Mouse (Mus musculus) layer of hippocampus, adult 8-10 months (tissue): ENCODE results near the gene 1700030J22Rik. TPM values are rescaled to one million over a fixed set of nuclear protein-coding genes. Genes with fewer than 3 reads are reported as not detected.

Source experiments
- DNase-seq, 2 experiments: peaks; one replicate each; pipeline ENCODE4 v3.0.0; 2022; ENCODE audit warnings: low spot score in 2 of 2
- total RNA-seq, 4 experiments: library from RNA; stranded (reverse); gene quantifications; 2 replicates each; pipeline ENCODE4 v1.2.4; 2022

1700030J22Rik gene
- total RNA-seq = 10 to 100 TPM in 1 of 4 experiments, 1 to 10 TPM in 3; 7.3 to 10.6 (median 8.6) TPM

- peak; percentile 97 for DNase-seq
Observed at GRCm38 (mm10) chr8:116978631-116979256, at the start of gene 1700030J22Rik. Gene 1700030J22Rik, minus strand, starts transcription at chr8:116978959.

- DNase-seq = no peak
Observed at GRCm38 (mm10) chr8:117027601-117028000, 48.8 kb upstream of the 1700030J22Rik start.

GRCm38 (mm10) chr8:117022297-117022993, 43.7 kb upstream of the 1700030J22Rik start:
- DNase-seq = no peak

GRCm38 (mm10) chr8:117019323-117020275, 40.8 kb upstream of the 1700030J22Rik start:
- peak in 1 of 2 experiments; percentile 43 for DNase-seq

DNA sequence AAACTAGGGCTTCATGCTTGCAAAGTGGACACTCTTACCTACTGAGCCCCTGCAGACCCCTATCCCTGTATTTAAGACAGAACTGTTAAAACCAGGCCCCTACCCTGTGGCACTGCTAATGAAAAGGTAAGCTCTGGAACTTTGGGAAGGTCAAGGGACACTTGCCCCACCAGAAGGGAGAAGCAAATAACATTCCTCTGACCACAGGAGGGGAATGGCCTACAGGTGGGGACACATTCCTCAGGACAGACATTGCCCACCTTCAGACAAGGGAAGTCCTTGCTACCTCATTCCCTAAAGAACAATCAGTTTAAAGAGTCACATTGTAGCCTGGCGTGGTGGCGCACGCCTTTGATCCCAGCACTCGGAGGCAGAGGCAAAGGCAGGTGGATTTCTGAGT, 39.1 kb upstream of the 1700030J22Rik start:
- DNase-seq = no peak

DNA sequence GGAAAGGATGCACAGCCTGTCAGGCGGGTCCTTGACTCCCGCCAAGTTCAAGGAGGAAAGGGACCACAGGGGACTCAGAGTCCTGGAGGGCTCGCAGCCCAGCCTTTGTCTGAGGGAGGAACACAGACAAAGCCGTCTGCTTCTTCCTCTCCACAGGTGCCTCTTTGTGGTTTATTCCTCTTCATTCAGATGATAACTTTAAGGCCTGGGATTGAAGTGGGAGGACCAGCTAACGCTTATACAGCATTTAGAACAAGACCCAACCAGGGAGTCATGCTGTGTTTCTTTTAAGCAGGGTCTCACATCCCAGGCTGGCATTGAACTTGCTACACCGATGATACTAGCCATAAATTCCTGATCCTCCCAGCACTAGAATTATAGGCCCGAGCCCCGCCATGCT, 38.2 kb upstream of the 1700030J22Rik start:
- no peak for DNase-seq

- no peak for DNase-seq
Observed at GRCm38 (mm10) chr8:117015670-117016069, 36.9 kb upstream of the 1700030J22Rik start.

DNA sequence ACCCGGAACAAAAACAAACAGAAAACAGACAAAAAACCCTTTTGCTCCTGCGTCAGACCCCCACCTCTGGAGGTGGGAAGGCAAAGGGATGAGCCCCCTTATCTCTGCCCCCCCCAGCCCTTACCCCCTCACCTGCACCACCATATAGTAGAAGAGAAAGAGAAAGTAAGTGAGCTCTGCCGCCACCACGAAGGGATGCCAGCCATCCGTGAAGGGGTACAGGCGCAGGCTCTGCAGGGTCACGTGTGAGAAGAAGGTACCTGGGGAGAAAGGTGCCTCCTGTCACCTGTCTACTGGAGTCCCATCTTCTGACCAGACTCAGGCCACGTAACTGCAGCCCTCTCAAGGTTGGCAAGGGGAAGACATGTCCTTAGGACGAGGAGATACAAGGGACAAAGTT, 32.6 kb upstream of the 1700030J22Rik start:
- no peak for DNase-seq

- DNase-seq = no peak
Observed at GRCm38 (mm10) chr8:116994016-116994716, 15.4 kb upstream of the 1700030J22Rik start.

GRCm38 (mm10) chr8:116993095-116993867, 14.5 kb upstream of the 1700030J22Rik start, which contains the start of gene Gcsh:
Gene Gcsh, minus strand, starts transcription at chr8:116993537.
- DNase-seq = peak; percentile 97 to 98

DNA sequence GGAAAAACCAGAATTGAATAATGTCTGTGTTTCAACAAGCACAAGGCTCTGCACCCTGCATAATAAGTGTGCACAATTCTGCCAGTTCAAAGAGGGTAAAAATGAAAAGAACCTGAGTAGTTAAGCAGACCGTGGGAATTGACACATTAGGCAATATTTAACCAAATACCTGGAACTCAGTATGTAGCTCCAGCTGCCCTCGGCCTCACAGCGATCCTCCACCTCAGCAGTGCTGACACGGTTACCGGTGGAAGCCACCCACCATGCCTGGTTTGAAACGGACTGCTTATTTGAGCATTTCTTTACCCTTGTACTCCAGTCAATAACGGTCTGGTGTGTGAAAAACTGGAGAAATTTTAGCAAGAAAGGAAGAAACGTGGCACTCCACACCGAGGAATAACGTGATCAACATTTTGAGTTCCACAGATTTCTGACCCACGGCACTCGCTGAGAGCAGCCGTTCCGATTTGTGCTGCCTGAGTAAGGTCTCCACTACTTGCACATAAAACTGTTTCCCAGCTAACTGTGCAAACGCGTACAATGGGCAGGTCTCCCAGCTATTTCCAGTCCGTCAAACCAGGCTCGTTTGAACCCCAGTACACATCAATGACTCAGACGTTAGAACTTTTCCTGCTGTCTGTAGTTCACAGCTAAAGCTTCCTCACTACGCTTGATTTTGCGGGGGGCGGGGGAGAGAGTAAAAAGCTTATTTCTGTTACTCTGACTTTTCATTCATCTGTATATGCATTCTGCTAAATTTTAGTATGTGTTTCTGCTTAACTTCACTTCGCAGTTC, 13.6 kb upstream of the 1700030J22Rik start:
- DNase-seq = no peak

DNA sequence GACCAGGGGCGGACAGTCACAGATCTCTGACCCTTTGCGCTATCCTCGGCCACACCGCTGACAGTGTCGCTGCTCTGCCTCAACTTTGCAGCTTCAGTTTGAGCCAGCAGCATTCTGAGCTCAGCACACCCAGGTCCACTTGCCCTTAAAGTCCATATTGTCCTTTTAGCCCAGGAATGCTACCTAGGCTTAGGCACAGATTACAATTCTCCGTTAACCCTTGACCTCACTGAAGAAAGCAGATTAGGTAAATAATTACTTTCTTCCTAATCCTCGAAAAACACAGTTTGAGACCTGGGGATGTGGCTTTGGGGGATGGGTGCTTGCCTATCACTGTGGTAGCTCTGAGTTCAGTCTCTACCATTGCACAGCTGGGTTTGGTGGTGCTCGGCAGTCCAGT, 12.5 kb upstream of the 1700030J22Rik start:
- DNase-seq = no peak

- DNase-seq = no peak
Observed at GRCm38 (mm10) chr8:116989842-116990241, 11.1 kb upstream of the 1700030J22Rik start.

DNA sequence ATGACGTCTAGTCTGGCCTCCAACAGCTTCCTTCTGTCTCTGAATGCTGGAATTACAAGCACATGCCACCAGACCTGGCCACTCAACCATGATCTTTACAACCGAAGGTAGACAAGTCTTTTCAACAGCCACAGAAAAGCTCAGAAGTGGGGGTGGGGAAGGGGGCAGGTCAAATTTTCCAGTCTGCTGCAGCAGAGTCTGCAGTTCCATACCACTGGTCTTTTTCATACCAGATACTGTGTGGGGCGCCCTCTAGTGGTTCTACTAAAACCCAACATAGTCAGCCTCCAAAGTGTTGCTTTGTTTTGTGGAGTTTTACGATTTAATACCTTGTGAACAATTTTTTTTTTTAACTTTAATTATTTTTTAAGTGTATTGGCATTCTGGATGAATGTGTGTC, 1.4 kb upstream of the 1700030J22Rik start:
- peak in 1 of 2 experiments; percentile 53 for DNase-seq

DNA sequence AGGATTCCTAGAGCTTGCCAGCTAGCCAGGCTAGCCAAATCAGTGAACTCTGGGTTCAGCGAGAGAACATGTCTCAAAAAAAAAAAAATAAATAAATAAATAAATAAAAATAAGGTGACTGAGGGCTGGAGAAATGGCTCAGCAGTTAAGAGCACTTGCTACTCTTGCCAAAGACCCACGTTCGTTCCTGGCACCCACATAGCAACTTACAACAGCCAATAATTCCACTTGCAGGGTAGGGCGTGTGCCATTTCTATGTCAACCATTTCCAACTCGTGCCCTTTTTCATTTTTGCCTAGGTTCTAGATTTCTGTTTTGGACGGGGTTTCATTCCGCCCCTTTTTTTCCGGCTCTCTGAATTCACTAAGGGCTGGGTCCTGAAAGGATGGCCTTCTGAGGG, 707 bp downstream of the 1700030J22Rik start:
- DNase-seq = no peak

DNA sequence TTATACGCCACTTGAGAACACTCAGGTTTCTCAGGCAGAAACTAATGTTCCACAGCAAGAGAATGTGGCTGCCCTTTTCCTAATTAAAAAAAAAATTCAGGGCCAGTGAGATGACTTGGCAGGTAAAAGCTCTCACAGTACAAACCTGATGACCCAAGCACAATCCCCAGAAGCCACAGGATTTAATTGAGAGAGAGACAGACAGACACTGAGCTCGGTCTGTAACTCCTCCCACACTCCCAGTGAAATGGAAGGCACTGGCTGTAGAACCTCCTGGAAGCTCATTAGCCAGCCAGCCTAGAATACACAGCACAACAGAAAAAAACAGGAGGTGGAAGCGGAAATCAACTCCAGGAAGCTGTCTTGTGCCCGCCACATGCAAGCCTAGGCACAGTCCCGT, 3.2 kb downstream of the 1700030J22Rik start:
- no peak for DNase-seq

- DNase-seq = no peak
Observed at GRCm38 (mm10) chr8:116975066-116975465, 3.7 kb downstream of the 1700030J22Rik start.

- DNase-seq = no peak
Observed at GRCm38 (mm10) chr8:116969531-116969930, 9.2 kb downstream of the 1700030J22Rik start.

DNA sequence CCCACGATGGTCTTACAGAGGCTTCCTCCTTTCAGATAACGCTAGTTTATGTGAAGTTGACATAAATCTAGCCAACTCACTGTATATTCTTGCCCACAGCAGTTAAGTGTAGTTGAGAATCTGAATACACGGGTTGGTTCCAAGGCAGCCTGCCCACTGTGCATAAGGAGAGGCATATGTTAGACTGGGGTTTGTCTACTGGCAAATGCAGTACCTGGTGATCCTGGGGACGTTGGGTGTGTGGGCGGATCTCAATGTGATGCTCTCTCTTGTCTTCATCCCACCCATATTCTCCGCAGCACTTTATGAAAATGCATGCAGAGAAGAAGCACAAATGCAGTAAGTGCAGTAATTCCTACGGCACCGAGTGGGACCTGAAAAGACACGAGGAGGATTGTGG, 24.3 kb downstream of the 1700030J22Rik start:
- peak; percentile 83 to 88 for DNase-seq
